Mouse (Mus musculus) kidney, postnatal 0 days (tissue): ENCODE data around the gene Phlpp1. TPM values are rescaled to one million over a fixed set of nuclear protein-coding genes. Genes with fewer than 3 reads are reported as not detected.

Experiments used
- ATAC-seq: fragments of 200-750 bp; cut with Nextera tagmentation; replicated peaks from 2 replicates; pipeline ENCODE4 v1.8.0; 2017; ENCODE audit warnings: low read depth, moderate number of reproducible peaks, moderate TSS enrichment, moderate library complexity; ENCODE audit not compliant: low FRiP score
- DNase-seq: peaks from one replicate; pipeline ENCODE4 v3.0.0-alpha.2; 2016; ENCODE audit warnings: low spot score
- H3K27ac ChIP-seq: fragments of 300-500 bp; sonication (generic); 2 replicates; pipeline ENCODE4 v1.5.1; 2014; ENCODE audit warnings: mild to moderate bottlenecking
- H3K27me3 ChIP-seq: fragments of 300-500 bp; sonication (generic); 2 replicates; pipeline ENCODE4 v1.6.1; 2014; ENCODE audit warnings: low read length, mixed read lengths; ENCODE audit not compliant: insufficient read depth
- H3K36me3 ChIP-seq: fragments of 300-500 bp; sonication (generic); 2 replicates; pipeline ENCODE4 v1.6.1; 2014; ENCODE audit warnings: low read length, mixed read lengths; ENCODE audit not compliant: insufficient read depth
- H3K4me1 ChIP-seq: fragments of 300-500 bp; sonication (generic); replicated peaks from 2 replicates; pipeline ENCODE4 v1.6.1; 2014; ENCODE audit warnings: antibody characterized with exemption, low read length, mixed read lengths; ENCODE audit not compliant: insufficient read depth
- H3K4me2 ChIP-seq: fragments of 300-500 bp; sonication (generic); 2 replicates; pipeline ENCODE4 v1.6.1; 2014; ENCODE audit warnings: mild to moderate bottlenecking, low read length, moderate library complexity, mixed read lengths
- H3K4me3 ChIP-seq: fragments of 300-500 bp; sonication (generic); replicated peaks from 2 replicates; pipeline ENCODE4 v1.5.1; 2014; ENCODE audit warnings: low read depth, low read length
- H3K9ac ChIP-seq: fragments of 300-500 bp; sonication (generic); 2 replicates; pipeline ENCODE4 v1.6.1; 2014; ENCODE audit warnings: low read depth, low read length
- H3K9me3 ChIP-seq: fragments of 300-500 bp; sonication (generic); replicated peaks from 2 replicates; pipeline ENCODE4 v1.6.1; 2016; ENCODE audit warnings: low read length, inconsistent platforms, mixed read lengths
- CTCF ChIP-seq: IDR thresholded peaks from 2 replicates; pipeline ENCODE4 v1.5.1; 2016; ENCODE audit warnings: antibody characterized with exemption, low read depth, mild to moderate bottlenecking, moderate library complexity
- WGBS: fragments of 180-500 bp; shearing (Covaris S2); extraction: QIAGEN DNeasy Blood & Tissue Kit; methylation state at CpG from one replicate; pipeline ENCODE4 v1.1.7; 2014; 5-methylcytosine and 5-hydroxymethylcytosine counted together
- polyA plus RNA-seq: library from polyadenylated mRNA; unstranded; fragments of >200 nt; fragmentation: Nextera tagmentation; extraction: Ambion mirVana; gene quantifications from 2 replicates; pipeline ENCODE4 v1.2.1, GENCODE M21; 2015

The Phlpp1 gene
- polyA plus RNA-seq, 1 experiment from 2014 or later: 2.9 TPM

- Histone ChIP-seq H3K27me3 (no peaks in the 10 kb centered on the region), H3K9me3 (no peaks in the 10 kb centered on the region), H3K4me2 (no peak overlapping the region), H3K9ac (no peak overlapping the region), H3K36me3 (no peaks in the 10 kb centered on the region), H3K4me1 (no peaks in the 10 kb centered on the region), H3K4me3 (no peak overlapping the region), H3K27ac (no peak overlapping the region)
- DNase-seq: no peak
- 47% methylated on average over 8 of the region's 8 CpGs for WGBS
- ATAC-seq: no peak
- TF ChIP-seq CTCF: no peak
Measured at GRCm38 (mm10) chr1:106428170-106428569, 256.6 kb downstream of the Phlpp1 start.

GRCm38 (mm10) chr1:106428580-106428979 is 257.0 kb downstream of the Phlpp1 start:
- H3K27me3 ChIP-seq: no peaks in the 10 kb centered on the region
- no peaks in the 10 kb centered on the region for H3K4me1 ChIP-seq
- no peak for TF ChIP-seq CTCF
- no peaks in the 10 kb centered on the region for H3K36me3 ChIP-seq
- H3K9me3 ChIP-seq: no peaks in the 10 kb centered on the region
- H3K9ac ChIP-seq: no peak overlapping the region
- no peak overlapping the region for H3K4me2 ChIP-seq
- no peak overlapping the region for H3K27ac ChIP-seq
- no peak for DNase-seq
- ATAC-seq: no peak
- H3K4me3 ChIP-seq: no peak overlapping the region
- 56% methylated on average over 4 of the region's 4 CpGs for WGBS

GRCm38 (mm10) chr1:106433580-106433979 is 262.0 kb downstream of the Phlpp1 start:
- no peaks in the 10 kb centered on the region for H3K4me1 ChIP-seq
- H3K9me3 ChIP-seq: no peaks in the 10 kb centered on the region
- 62% methylated on average over 2 of the region's 2 CpGs for whole genome bisulfite sequencing
- no peak overlapping the region for H3K27ac ChIP-seq
- ATAC-seq (no peak), DNase-seq (no peak)
- H3K36me3 ChIP-seq: no peaks in the 10 kb centered on the region
- no peak overlapping the region for H3K9ac ChIP-seq
- H3K4me3 ChIP-seq: no peak overlapping the region
- no peak for TF ChIP-seq CTCF
- H3K27me3 ChIP-seq: no peaks in the 10 kb centered on the region
- no peak overlapping the region for H3K4me2 ChIP-seq

Other genes starting within 250 kb of the Phlpp1 start
- gene Zcchc2, start 181.3 kb upstream of the Phlpp1 start, polyA plus RNA-seq: 2.5 and 2.6 TPM in 2 replicates